Mouse (Mus musculus) c-Kit-positive CD71-negative TER-119-negative erythroid progenitor cells, embryonic 14.5 days (primary cell): ENCODE data around the gene Utp6.
"Not testable (repeated sequence)": the region's sequence is repeated elsewhere in the genome, so short reads cannot be mapped to it uniquely, and the experiment has no call there.

Source experiments
- DNase-seq: peaks from one replicate; pipeline ENCODE4 v3.0.0-alpha.2; 2013; ENCODE audit warnings: low read depth

The Utp6 gene

GRCm38 (mm10) chr11:79962125-79962876 lies at the start of gene Utp6:
Gene Utp6 (minus strand): TSS chr11:79962390.
- DNase-seq = peak; percentile 100

DNA sequence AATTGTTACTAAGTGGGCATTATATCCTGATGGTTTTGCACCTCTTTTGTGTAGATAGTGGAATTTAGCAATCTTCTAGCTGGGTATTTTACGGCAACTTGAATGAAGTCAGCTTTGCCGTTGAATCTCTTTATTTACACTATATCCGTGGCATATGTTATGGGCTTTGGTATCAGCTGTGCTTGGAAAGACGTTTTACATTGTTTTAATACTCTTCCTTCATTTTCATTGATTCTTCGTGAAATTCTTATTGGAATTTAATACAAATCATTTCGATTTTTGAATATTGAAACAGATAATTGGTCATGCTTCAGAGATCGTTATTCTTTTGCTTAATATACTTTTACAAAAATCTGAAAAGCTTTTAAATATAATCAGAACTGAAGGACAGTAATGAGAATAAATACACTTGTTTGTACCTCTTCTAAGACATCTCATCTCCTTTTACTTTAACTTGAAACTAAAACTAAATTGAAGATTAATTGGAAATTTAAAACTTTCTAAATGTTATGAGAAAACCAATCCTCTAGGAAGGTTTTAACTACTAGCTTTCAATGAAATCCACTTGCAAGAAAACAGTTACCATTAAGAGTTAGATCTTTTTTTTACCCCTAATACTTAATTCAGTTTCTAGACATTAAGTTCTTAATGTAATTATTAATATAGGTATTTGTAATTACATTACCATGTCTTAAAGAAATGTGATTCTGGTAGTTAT lies 32.2 kb upstream of the Utp6 start:
- DNase-seq = no peak

DNA sequence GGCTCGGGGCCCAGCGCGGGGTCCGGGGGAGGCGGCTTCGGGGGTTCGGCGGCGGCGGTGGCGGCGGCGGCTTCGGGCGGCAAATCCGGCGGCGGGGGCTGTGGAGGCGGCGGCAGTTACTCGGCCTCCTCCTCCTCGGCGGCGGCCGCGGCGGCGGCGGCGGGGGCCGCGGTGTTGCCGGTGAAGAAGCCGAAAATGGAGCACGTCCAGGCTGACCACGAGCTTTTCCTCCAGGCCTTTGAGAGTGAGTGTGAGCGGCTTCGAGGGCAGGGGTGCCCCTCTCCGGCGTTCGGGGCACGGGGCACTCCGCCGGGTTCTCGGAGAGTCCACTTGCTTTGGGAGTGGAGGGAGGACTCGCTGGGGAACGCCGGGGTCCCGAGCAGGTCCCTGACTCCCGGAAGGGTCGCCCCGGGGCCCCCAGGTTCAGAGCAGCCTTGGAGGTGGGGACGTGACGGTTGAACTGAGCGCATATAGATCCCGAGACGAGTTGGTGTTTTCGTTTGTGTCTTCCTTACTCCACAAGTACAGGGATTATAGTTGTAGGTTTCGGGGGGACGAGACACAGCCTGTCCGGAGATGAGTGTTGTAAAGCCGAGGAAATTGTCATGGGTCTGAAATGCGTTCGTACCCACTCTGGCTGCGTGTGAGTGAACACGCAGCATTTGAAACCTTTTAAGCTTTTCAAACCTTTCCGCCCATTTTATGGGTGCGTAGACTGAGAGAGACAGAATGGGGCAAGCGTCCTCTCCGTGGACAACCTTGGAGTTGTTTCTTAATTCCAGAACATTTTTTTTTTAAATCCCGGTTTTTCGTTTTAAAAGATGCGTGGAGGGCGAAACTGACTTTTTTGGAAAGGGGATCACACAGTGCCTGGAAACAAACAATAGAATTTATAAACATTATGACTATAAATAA lies 31.4 kb upstream of the Utp6 start:
- no peak for DNase-seq

DNA sequence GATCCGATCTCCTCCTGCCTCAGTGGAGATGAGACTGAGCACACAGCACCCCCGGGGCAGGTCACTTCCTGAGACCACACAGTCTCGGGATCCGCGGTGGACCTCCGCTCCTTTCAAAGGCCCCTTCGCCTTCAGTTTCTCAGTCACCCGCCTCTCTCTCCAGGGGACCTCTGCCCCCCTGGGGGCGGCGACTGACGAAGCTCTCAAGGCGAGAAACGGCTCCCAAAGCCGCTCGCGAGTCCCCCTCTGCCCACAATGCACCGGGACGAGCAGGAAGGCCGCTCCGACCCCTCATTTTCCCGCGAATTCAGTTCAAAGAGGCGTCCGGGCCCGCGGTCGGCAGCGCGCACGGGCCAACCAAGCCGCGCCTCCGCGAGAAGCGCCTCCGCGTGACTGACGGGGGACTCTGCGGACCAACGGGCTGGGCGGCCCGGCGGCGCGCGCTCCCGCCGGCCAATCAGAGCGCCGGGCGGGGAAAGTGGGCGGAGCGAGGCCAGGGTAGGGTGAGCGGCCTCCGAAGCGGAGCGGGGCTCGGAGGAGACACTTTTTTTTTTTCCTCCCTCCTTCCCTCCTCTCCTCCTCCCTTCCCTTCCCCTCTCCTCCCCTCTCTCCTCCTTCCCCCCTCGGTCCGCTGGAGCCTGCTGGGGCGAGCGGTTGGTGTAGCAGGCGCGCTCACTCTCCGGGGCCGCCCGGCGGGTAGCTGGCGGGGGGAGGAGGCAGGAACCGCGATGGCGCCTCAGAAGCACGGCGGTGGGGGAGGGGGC lies 30.6 kb upstream of the Utp6 start, which contains the start of gene Suz12:
Suz12 (plus strand) TSS at position 515 of the 764 bp plus-strand sequence.
- DNase-seq = peak; percentile 94

DNA sequence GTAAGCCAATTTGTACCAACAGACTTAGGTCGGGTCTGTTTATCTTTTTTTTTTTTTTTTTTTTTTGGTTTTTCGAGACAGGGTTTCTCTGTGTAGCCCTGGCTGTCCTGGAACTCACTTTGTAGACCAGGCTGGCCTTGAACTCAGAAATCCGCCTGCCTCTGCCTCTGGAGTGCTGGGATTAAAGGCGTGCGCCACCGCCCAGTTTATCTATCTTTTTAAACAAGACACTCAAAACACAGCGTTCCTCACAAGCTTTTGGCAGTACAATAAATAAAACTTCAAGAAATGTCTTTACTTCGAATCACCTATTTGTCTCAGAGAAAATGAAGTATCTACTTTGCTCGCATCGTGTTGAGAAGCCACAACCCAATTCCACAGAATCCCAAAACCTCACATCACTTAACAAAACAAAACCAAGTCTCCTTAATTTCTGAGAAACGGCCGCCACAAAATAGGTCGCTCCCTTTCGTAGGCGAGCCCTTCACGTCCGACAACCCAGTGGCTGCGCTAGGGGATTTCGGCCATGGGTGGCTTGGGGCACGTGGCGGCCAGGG lies 29.9 kb upstream of the Utp6 start:
- DNase-seq = no peak

DNA sequence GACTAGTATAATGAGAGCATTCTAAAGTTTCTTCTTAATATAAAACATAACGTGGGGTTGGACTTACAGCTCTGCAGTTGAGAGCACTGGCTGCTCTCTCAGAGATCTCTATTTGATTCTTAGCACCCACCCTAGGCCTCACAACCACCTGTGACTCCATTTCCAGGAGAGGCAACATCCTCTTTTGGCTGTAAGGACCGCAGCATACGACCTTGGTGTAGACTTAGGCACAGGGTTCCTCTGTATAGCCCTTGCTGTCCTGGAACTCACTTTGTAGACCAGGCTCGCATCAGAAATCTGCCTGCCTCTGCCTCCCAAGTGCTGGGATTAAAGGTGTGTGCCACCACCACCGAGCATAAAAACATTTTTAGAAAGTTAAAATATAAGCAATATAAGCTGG lies 29.4 kb upstream of the Utp6 start:
- DNase-seq = no peak

GRCm38 (mm10) chr11:79990120-79990519 lies 27.9 kb upstream of the Utp6 start:
- no peak for DNase-seq

DNA sequence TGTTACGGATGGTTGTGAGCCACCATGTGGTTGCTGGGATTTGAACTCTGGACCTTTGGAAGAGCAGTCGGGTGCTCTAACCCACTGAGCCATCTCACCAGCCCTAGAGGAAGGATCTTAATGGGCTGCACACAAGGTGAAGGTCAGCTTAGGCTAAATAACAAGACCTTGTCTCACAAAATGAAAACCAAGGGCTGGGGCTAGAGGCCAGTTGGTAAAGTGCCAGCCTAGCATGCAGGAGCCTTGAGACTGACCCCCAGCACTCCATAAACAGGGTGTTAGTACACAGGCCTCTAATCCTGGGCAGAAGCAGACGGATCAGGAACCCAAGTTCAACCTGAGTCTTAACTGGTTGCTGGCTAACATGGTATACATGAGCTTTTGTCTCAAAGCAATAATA lies 25.7 kb upstream of the Utp6 start:
- no peak for DNase-seq

DNA sequence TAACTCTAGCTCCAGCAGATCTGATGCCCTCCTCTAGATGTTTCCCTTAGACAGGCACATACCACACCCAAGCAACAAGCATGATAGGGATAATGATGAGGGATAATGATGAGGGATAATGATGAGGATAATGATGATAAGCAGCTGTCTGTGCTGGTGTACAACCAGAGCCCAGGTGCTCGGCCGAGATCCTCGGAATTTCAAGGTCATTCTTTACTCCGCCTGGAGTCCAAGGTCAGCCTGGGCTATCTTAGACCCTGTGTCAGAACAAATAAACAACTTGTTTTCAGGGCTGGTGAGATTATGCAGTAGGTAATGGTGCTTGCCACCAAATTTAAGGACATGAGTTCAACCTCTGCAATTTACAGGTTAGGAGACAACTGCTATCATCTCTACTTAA lies 24.7 kb upstream of the Utp6 start:
- no peak for DNase-seq

GRCm38 (mm10) chr11:79977747-79978146 lies 15.6 kb upstream of the Utp6 start:
- not testable (repeated sequence) for DNase-seq

- not testable (repeated sequence) for DNase-seq
These were observed 14.9 kb upstream of the Utp6 start for GRCm38 (mm10) chr11:79977061-79977460.

- DNase-seq = not testable (repeated sequence)
These were observed 14.5 kb upstream of the Utp6 start for GRCm38 (mm10) chr11:79976645-79977044.

DNA sequence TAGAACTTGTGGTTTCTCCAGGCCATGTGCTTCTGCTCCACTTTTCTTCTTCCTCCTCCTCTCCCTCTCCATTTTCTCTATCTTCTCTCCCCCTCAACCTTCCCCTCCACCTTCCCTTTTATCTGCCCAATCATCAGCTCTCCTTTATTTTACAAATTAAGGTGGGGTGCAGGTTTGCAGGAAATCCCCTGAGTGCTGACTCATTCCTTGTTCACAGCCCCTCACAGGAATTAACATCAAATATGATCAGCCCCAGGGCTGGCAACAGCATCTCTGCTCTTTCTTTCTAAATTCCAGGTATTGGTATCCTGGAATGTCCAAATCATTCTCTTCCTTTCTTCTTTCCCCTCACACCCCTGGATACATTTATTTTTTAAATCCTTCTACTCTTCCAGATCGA lies 14.0 kb upstream of the Utp6 start:
- no peak for DNase-seq

DNA sequence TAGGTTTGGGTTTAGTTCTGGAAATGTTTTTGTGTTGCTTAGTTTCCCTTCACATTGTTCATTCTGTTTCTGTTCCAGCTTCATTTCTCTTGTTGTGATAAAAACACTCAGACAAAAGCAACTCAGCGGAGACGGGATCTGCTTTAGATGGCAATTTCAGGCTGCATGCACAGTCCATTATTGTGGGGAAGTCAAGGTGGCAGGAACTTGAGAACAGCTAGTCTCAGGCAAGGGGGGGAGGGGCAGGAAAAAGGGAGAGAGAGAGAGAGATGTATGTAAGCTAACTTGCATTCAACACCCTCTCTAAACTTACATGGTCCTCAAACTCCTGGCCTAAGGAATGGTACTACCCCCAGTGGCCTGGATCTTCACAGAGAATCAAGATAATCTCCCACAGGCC lies 13.2 kb upstream of the Utp6 start:
- no peak for DNase-seq

DNA sequence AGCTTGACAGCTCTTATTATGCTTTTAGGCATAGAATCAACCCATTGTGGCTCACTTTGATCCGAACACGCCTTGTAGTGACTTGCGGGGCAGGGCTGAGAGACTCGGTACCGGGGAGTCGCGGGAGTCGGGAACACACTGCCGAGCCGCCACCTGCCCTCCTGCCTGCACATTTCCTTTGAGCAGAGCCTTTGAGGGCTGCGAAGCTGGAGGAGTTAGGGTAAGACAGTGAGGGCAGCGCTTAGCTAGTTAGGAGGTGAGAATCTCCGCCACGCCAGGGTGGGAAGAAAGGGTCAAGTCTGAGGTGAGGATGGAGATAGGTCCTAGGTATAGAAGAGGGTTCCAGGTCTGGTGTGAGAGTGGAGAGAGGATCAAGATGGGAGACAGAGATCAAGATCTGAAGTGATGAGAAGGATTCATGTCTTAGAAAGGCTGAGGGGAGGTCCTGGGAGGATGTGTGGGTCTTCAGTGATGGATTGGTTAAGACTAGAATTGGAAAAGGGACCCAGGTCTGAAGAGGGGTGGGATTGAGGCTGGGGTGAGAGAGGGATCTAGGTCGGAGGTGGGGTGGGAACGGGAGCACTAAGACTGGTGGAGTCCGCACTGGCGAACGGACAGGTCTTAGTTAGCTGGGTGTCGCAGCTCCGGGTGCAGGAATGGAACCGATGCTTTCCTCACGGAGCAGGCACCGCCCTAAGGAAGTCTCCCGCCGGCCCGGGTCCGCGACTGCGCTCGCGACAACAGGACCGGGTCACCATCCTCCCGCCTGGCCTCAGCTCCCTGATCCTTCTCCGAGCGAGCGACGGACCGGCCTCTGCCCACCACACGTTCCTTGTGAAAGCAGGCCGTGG lies 11.7 kb upstream of the Utp6 start:
- DNase-seq = no peak

- DNase-seq = no peak
These were observed 10.9 kb upstream of the Utp6 start for GRCm38 (mm10) chr11:79973133-79973532.

DNA sequence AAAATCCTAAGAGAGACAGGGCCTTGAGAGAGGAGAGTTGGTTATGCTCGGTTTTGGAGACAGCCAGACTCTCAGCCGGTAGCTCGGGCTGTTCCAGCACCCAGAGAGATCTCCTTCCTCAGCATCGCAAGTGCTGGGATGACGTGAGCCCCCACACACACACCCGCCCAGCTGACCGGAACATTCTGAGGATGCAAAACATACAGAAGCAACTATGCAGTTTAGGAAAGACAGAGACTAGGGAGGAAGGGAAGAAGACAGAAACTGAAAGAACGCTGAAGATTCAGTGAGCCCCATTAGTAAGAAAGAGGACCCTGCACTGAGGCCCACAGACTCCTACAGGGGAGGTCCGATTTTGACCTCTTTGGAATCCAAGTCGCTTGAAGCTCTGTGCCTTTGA lies 5.6 kb upstream of the Utp6 start:
- DNase-seq = no peak

- DNase-seq = no peak
These were observed 3.7 kb upstream of the Utp6 start for GRCm38 (mm10) chr11:79965896-79966295.

GRCm38 (mm10) chr11:79963212-79963974 lies 1.2 kb upstream of the Utp6 start:
- DNase-seq = no peak

DNA sequence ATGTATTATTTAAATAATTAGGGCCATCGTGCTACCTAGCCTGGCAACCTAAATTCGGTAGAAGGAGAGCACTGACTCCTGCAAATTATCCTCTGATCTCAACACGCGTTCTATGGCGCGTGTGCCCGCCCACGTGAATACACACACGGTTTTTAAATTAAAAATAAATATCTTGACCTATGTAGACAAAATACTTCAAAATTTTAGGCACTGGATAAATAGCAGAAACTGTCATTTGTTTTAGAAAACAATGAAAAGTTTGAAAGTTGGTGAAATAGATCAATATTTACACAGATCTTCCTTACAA lies 640 bp upstream of the Utp6 start:
- DNase-seq = no peak
